Mouse (Mus musculus): Measurements from ENCODE around the gene Gstm7. TPM values are rescaled to one million over a fixed set of nuclear protein-coding genes. Genes with fewer than 3 reads are reported as not detected.
A peak's percentile ranks its signal among the peaks of the same experiment; 100 is the strongest.
"Not testable (repeated sequence)": the region's sequence is repeated elsewhere in the genome, so short reads cannot be mapped to it uniquely, and the experiment has no call there.

Gstm7 gene
- polyA plus RNA-seq, 1 experiment from 2014 or later, result 33.3 TPM

DNA sequence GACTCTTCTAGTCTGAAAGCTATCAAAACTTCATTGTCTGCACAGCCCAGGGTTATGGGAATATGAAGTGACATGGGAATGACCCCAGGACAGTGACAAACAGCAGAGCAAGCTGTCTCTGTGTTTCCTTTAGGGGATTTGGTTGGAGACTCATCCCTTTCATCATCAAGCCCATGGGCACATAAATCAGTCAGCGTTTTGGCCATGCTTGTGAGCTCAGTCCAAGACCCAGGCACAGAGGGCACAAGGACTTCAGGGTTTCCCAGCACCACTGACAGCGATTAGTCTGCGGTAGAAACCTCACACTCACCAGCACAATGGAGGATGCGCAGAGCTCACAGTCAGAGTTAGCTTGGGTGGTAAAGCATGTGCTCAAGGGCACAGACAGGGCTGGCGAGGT, 22.3 kb upstream of the Gstm7 start:
- H3K36me3 ChIP-seq, result no peaks in the 10 kb centered on the region
- H3K27me3 ChIP-seq, result no peaks in the 10 kb centered on the region
- no peak overlapping the region for H3K9ac ChIP-seq
- H3K4me2 ChIP-seq (replicated peaks), result no peak overlapping the region
- no peak overlapping the region for H3K4me3 ChIP-seq
- H3K27ac ChIP-seq, result no peak overlapping the region
- no peak for ATAC-seq (ENCODE audit: low FRiP score, low read depth)
- no peaks in the 10 kb centered on the region for H3K4me1 ChIP-seq
- 0 out of 2 replicates have a peak, but pooled peaks cover 3% of the 10 kb centered on the region for H3K9me3 ChIP-seq
- 75% methylated on average over 5 of the region's 5 CpGs for WGBS

DNA sequence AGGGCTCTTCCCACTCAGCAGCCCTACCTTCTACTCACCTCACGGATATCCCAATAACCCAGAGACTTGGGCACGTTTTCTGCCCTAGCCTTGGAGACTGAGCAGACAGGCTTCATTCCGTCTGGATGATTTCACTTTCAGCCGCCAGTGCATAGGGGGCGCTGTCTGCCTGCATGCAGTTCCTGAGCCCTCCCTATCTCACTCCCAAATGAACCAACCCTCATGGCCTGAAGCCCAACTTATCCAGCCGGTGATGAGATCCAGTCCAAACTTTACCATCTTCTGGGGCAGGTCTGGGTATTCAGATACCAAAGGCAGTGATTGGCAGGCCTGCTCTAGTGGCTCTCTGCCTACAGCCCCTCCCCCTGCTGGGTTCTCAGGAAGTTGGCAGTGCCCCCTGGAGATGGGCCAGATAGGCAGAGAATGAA, 21.7 kb upstream of the Gstm7 start:
- Histone ChIP-seq H3K9ac (no peak overlapping the region), H3K27me3 (no peaks in the 10 kb centered on the region), H3K27ac (no peak overlapping the region), H3K4me3 (no peak overlapping the region), H3K4me2 (replicated peaks) (no peak overlapping the region), H3K36me3 (no peaks in the 10 kb centered on the region), H3K4me1 (no peaks in the 10 kb centered on the region), H3K9me3 (0 out of 2 replicates have a peak, but pooled peaks cover 3% of the 10 kb centered on the region)
- ATAC-seq (ENCODE audit: low FRiP score, low read depth), result 0 out of 2 replicates have a peak, but pooled peaks have one; percentile 3
- 15% methylated on average over 6 of the region's 6 CpGs for WGBS

- no peaks in the 10 kb centered on the region for H3K27me3 ChIP-seq
- no peak for ATAC-seq (ENCODE audit: low FRiP score, low read depth)
- no peak overlapping the region for H3K4me3 ChIP-seq
- H3K9ac ChIP-seq, result no peak overlapping the region
- no peak overlapping the region for H3K27ac ChIP-seq
- no peaks in the 10 kb centered on the region for H3K4me1 ChIP-seq
- H3K9me3 ChIP-seq, result no peaks in the 10 kb centered on the region
- H3K36me3 ChIP-seq, result no peaks in the 10 kb centered on the region
- no peak overlapping the region for H3K4me2 ChIP-seq (replicated peaks)
- 85% methylated on average over 11 of the region's 11 CpGs for WGBS
Measured at GRCm38 (mm10) chr3:107950531-107950930, 18.9 kb upstream of the Gstm7 start.

GRCm38 (mm10) chr3:107949461-107949860, 17.8 kb upstream of the Gstm7 start:
- H3K36me3 ChIP-seq; H3K27ac ChIP-seq; H3K9me3 ChIP-seq; H3K9ac ChIP-seq; ATAC-seq (ENCODE audit: low FRiP score, low read depth); H3K27me3 ChIP-seq; H3K4me1 ChIP-seq; H3K4me3 ChIP-seq; H3K4me2 ChIP-seq (replicated peaks): not testable (repeated sequence)
- 100% methylated on average over 1 of the region's 1 CpGs for WGBS

DNA sequence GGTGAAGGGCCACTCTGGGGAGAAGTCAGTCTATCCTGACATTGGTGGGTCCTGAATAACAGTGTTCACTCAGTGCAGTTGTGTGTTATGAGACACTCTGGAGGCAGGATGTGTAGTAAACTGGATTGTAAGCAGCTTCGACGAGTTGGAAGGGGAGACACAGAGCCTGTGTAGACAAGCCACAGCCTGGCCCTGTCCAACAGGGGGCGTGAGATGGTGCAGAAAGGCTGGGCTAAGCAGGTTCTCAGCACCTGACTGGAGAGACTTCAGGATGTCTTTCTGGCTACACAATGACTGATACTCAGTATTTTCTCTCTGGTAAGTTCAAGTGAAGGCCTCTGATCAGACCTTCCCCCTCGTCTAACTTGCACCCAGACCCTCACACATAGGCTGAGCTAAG, 14.1 kb upstream of the Gstm7 start:
- Histone ChIP-seq H3K4me2 (replicated peaks) (no peak overlapping the region), H3K36me3 (no peaks in the 10 kb centered on the region), H3K27ac (no peak overlapping the region), H3K9me3 (no peaks in the 10 kb centered on the region), H3K9ac (no peak overlapping the region), H3K27me3 (no peaks in the 10 kb centered on the region), H3K4me3 (no peak overlapping the region), H3K4me1 (peaks cover 8% of the 10 kb centered on the region)
- ATAC-seq (ENCODE audit: low FRiP score, low read depth), result no peak
- WGBS, result 61% methylated on average over 4 of the region's 4 CpGs

GRCm38 (mm10) chr3:107943239-107943990, 11.8 kb upstream of the Gstm7 start, which contains the start of gene Gstm6:
Gene Gstm6 (minus strand): TSS chr3:107943749.
- H3K4me1 ChIP-seq, result peaks cover 8% of the 10 kb centered on the region
- WGBS, result 18% methylated on average over 20 of the region's 20 CpGs
- H3K36me3 ChIP-seq, result no peaks in the 10 kb centered on the region
- peak within 1 kb of the TSS; percentile 34 for H3K4me3 ChIP-seq
- H3K9me3 ChIP-seq, result no peaks in the 10 kb centered on the region
- peak within 1 kb of the TSS; percentile 39; the same call in 1 of the 2 replicates for H3K9ac ChIP-seq
- H3K27me3 ChIP-seq, result no peaks in the 10 kb centered on the region
- H3K27ac ChIP-seq, result no peak within 1 kb of the TSS
- ATAC-seq (ENCODE audit: low FRiP score, low read depth), result peak; percentile 77
- H3K4me2 ChIP-seq (replicated peaks), result peak within 1 kb of the TSS; percentile 63

GRCm38 (mm10) chr3:107941261-107941660, 9.6 kb upstream of the Gstm7 start:
- Histone ChIP-seq H3K27ac (no peak overlapping the region), H3K27me3 (no peaks in the 10 kb centered on the region), H3K36me3 (no peaks in the 10 kb centered on the region), H3K9me3 (no peaks in the 10 kb centered on the region), H3K4me1 (peaks cover 8% of the 10 kb centered on the region), H3K4me2 (replicated peaks) (no peak overlapping the region), H3K4me3 (no peak overlapping the region), H3K9ac (no peak overlapping the region)
- ATAC-seq (ENCODE audit: low FRiP score, low read depth), result no peak
- 73% methylated on average over 4 of the region's 4 CpGs for WGBS

DNA sequence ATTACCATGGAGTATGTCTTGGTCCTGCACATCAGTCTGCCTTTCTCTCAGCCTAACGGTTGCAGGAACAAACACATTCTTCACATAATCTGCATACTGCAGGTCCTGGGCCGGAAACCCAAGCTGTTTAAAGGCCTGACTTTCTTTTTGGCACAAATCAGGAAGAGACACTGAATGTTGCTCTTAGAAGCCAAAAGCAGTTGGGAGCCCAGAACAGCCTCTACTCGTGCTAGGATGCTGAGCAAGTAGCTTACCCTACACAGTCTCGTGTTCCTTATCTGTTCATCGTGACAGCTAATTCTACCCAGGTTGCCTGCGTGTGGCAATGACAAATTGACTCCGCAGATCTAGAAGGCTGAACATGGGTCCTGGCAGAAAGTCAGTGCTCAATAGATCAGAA, 8.9 kb upstream of the Gstm7 start:
- Histone ChIP-seq H3K4me1 (peaks cover 8% of the 10 kb centered on the region), H3K27me3 (no peaks in the 10 kb centered on the region), H3K36me3 (no peaks in the 10 kb centered on the region), H3K27ac (no peak overlapping the region), H3K4me3 (no peak overlapping the region), H3K9ac (no peak overlapping the region), H3K4me2 (replicated peaks) (no peak overlapping the region), H3K9me3 (no peaks in the 10 kb centered on the region)
- 70% methylated on average over 7 of the region's 7 CpGs for WGBS
- no peak for ATAC-seq (ENCODE audit: low FRiP score, low read depth)

- H3K27me3 ChIP-seq, result no peaks in the 10 kb centered on the region
- no peak for ATAC-seq (ENCODE audit: low FRiP score, low read depth)
- H3K4me2 ChIP-seq (replicated peaks), result no peak overlapping the region
- H3K27ac ChIP-seq, result no peak overlapping the region
- no peaks in the 10 kb centered on the region for H3K36me3 ChIP-seq
- peaks cover 8% of the 10 kb centered on the region for H3K4me1 ChIP-seq
- H3K4me3 ChIP-seq, result no peak overlapping the region
- WGBS, result 79% methylated on average over 4 of the region's 4 CpGs
- no peaks in the 10 kb centered on the region for H3K9me3 ChIP-seq
- no peak overlapping the region for H3K9ac ChIP-seq
Measured at GRCm38 (mm10) chr3:107939830-107940229, 8.2 kb upstream of the Gstm7 start.

- H3K9ac ChIP-seq, result no peak overlapping the region
- H3K27ac ChIP-seq, result no peak overlapping the region
- no peak overlapping the region for H3K4me3 ChIP-seq
- no peak overlapping the region for H3K4me2 ChIP-seq (replicated peaks)
- H3K27me3 ChIP-seq, result no peaks in the 10 kb centered on the region
- ATAC-seq (ENCODE audit: low FRiP score, low read depth), result no peak
- H3K36me3 ChIP-seq, result no peaks in the 10 kb centered on the region
- H3K9me3 ChIP-seq, result no peaks in the 10 kb centered on the region
- H3K4me1 ChIP-seq, result peaks cover 8% of the 10 kb centered on the region
- 45% methylated on average over 3 of the region's 3 CpGs for WGBS
Measured at GRCm38 (mm10) chr3:107939403-107939802, 7.8 kb upstream of the Gstm7 start.

DNA sequence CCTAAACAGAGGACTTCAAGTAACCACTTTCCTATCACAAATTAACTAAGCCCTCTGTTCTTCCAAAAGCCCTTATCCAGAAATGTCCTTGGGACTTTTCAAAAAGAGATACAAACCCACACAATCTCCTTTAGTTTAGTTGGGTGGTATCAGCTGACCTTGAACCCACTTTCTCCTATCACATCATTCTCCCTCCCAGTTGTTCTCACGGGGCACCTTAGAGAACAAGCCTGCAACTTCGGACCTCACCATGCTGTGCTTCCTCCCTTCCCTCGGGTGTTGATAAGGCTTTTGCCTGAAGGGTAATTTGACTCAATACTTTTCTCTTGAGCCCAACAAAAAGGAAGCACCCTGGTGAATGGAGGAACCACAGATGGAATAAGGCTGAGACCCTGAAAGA, 4.3 kb upstream of the Gstm7 start:
- Histone ChIP-seq H3K36me3 (no peaks in the 10 kb centered on the region), H3K4me2 (replicated peaks) (no peak overlapping the region), H3K4me1 (peaks cover 7% of the 10 kb centered on the region; the same call in 1 of the 2 replicates), H3K4me3 (no peak overlapping the region), H3K9ac (no peak overlapping the region), H3K27ac (no peak overlapping the region), H3K27me3 (no peaks in the 10 kb centered on the region), H3K9me3 (no peaks in the 10 kb centered on the region)
- WGBS, result 66% methylated on average over 3 of the region's 3 CpGs
- no peak for ATAC-seq (ENCODE audit: low FRiP score, low read depth)

DNA sequence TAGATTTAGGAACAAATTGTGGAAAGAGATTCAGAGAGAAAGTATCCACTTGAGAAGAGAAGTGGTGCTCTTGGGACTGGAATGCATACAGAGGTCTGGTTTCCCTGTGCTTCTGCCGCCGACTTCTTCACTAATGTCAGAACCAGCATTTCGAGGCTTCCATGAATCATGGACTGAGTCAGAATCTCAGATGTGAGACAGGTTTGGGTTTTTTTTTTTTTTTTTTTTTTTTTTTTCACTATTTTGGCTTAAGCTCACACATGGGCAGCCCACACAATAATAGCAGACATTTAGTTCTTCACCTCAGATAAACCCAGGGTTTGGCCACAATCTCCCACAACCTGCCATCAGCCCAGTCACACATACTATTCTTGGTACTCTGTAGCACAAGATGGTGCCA, 3.7 kb upstream of the Gstm7 start:
- H3K27me3 ChIP-seq, result no peaks in the 10 kb centered on the region
- H3K4me1 ChIP-seq, result peaks cover 7% of the 10 kb centered on the region; the same call in 1 of the 2 replicates
- WGBS, result 81% methylated on average over 3 of the region's 3 CpGs
- H3K4me2 ChIP-seq (replicated peaks), result no peak overlapping the region
- ATAC-seq (ENCODE audit: low FRiP score, low read depth), result no peak
- no peak overlapping the region for H3K4me3 ChIP-seq
- H3K9me3 ChIP-seq, result no peaks in the 10 kb centered on the region
- no peaks in the 10 kb centered on the region for H3K36me3 ChIP-seq
- no peak overlapping the region for H3K9ac ChIP-seq
- no peak overlapping the region for H3K27ac ChIP-seq

- no peaks in the 10 kb centered on the region for H3K9me3 ChIP-seq
- H3K27ac ChIP-seq, result no peak overlapping the region
- peak; percentile 1; the same call in 1 of the 2 replicates for ATAC-seq (ENCODE audit: low FRiP score, low read depth)
- H3K27me3 ChIP-seq, result no peaks in the 10 kb centered on the region
- WGBS, result 77% methylated on average over 6 of the region's 6 CpGs
- no peak overlapping the region for H3K9ac ChIP-seq
- H3K4me2 ChIP-seq (replicated peaks), result no peak overlapping the region
- no peak overlapping the region for H3K4me3 ChIP-seq
- H3K36me3 ChIP-seq, result no peaks in the 10 kb centered on the region
- H3K4me1 ChIP-seq, result peaks cover 14% of the 10 kb centered on the region; the same call in 1 of the 2 replicates
Measured at GRCm38 (mm10) chr3:107932128-107932527, 511 bp upstream of the Gstm7 start.
